Mouse (Mus musculus) forebrain, embryonic 13.5 days (tissue): ENCODE data around the gene Rab37. TPM values are rescaled to one million over a fixed set of nuclear protein-coding genes. Genes with fewer than 3 reads are reported as not detected.
A peak's percentile ranks its signal among the peaks of the same experiment; 100 is the strongest.

ENCODE experiments used
- ATAC-seq: fragments of 200-750 bp; cut with Nextera tagmentation; 2 replicates; pipeline ENCODE4 v1.8.0; 2017
- H3K27ac ChIP-seq: fragments of 300-500 bp; sonication (generic); 2 replicates; pipeline ENCODE4 v1.5.1; 2015; ENCODE audit warnings: inconsistent platforms, mild to moderate bottlenecking, moderate library complexity
- H3K27me3 ChIP-seq: fragments of 300-500 bp; sonication (generic); 2 replicates; pipeline ENCODE4 v1.6.1; 2015; ENCODE audit warnings: mild to moderate bottlenecking, inconsistent platforms
- H3K36me3 ChIP-seq: fragments of 300-500 bp; sonication (generic); 2 replicates; pipeline ENCODE4 v1.6.1; 2015; ENCODE audit warnings: mild to moderate bottlenecking, inconsistent platforms; ENCODE audit not compliant: poor library complexity, severe bottlenecking
- H3K4me1 ChIP-seq: fragments of 300-500 bp; sonication (generic); 2 replicates; pipeline ENCODE4 v1.6.1; 2015; ENCODE audit warnings: inconsistent platforms
- H3K4me2 ChIP-seq: fragments of 300-500 bp; sonication (generic); 2 replicates; pipeline ENCODE4 v1.6.1; 2015; ENCODE audit warnings: inconsistent platforms, mild to moderate bottlenecking, moderate library complexity
- H3K4me3 ChIP-seq: fragments of 300-500 bp; sonication (generic); 2 replicates; pipeline ENCODE4 v1.5.1; 2015; ENCODE audit warnings: mild to moderate bottlenecking, inconsistent platforms
- H3K9ac ChIP-seq: fragments of 300-500 bp; sonication (generic); 2 replicates; pipeline ENCODE4 v1.6.1; 2015; ENCODE audit warnings: mild to moderate bottlenecking, inconsistent platforms
- H3K9me3 ChIP-seq: fragments of 300-500 bp; sonication (generic); replicated peaks from 2 replicates; pipeline ENCODE4 v1.6.1; 2016; ENCODE audit warnings: inconsistent platforms
- WGBS: fragments of 180-500 bp; shearing (Covaris S2); methylation state at CpG from one replicate; pipeline ENCODE4 v1.1.7; 2015; 5-methylcytosine and 5-hydroxymethylcytosine counted together
- polyA plus RNA-seq: library from polyadenylated mRNA; unstranded; fragments of >200 nt; fragmentation: Nextera tagmentation; extraction: Ambion mirVana; gene quantifications from 2 replicates; pipeline ENCODE4 v1.2.1, GENCODE M21; 2015

The Rab37 gene
- 0.60 and 0.76 TPM in 2 replicates for polyA plus RNA-seq

DNA sequence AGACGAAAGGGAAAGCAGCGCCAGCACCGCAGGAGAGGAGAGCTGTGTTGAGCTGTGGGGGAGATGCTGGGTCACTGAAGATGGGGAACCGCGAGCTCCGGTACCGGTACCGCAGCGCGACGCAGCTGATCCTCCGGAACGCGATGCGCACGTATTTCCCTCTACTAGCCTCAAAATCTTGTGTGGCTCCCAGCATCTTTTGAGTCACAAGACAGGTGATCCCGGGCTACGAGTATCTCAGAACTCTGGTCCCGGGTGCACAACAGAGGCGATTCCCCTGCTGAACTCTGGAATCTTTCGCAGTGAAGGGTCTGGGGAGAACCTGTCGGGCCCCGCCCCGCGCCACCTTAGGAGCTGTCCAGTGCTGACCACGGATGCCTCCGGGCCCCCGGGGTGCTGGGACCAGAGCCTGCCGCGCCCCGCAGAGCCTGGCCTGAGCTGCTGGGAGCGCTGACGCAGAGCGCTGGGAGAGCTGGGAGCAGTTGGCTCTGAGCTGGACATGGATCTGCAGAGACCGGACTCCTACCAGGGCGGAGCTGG lies at the start of gene Rab37:
Gene Rab37 (plus strand): TSS at position 70 of the 540 bp plus-strand sequence.
- peaks cover 4% of the 10 kb centered on the region; the same call in 1 of the 2 replicates for H3K9me3 ChIP-seq
- H3K27me3 ChIP-seq, result peaks cover 33% of the 10 kb centered on the region
- peak within 1 kb of the TSS; percentile 54 for H3K4me2 ChIP-seq
- no peak for ATAC-seq
- peaks cover 13% of the 10 kb centered on the region for H3K4me1 ChIP-seq
- 0 out of 2 replicates have a peak within 1 kb of the TSS, but pooled peaks have one; percentile 2 for H3K9ac ChIP-seq
- no peak within 1 kb of the TSS for H3K27ac ChIP-seq
- 2% methylated on average over 36 of the region's 36 CpGs for WGBS
- no peaks in the 10 kb centered on the region for H3K36me3 ChIP-seq
- peak within 1 kb of the TSS; percentile 19 for H3K4me3 ChIP-seq

DNA sequence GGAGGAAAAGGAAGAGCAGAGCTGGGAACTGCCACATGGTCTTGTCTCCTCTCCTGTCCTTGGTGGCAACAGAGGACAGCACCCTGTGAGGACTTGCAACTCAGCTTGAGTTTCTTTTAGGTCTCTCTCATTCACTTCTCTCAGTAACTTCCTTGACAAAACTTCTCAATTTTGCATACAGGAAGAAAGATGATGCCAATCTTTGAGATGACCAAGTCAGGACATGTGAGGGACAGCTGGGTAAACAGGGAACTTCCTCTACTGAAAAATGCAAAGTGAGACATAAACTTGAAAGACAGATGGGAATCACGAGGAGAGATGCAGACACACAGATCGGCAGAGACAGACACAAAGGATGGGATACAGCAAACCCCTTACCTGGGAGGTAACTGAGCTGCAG lies 43.0 kb upstream of the Rab37 start, which contains the start of gene Cd300ld3:
Gene Cd300ld3 (minus strand): TSS at position 151 of the 400 bp plus-strand sequence.
- no peaks in the 10 kb centered on the region; the same call in 1 of the 2 replicates for H3K27me3 ChIP-seq
- H3K4me1 ChIP-seq, result no peaks in the 10 kb centered on the region
- H3K27ac ChIP-seq, result no peak within 1 kb of the TSS
- H3K9me3 ChIP-seq, result no peaks in the 10 kb centered on the region
- H3K9ac ChIP-seq, result no peak within 1 kb of the TSS
- no peak within 1 kb of the TSS for H3K4me3 ChIP-seq
- 86% methylated on average over 2 of the region's 2 CpGs for WGBS
- H3K4me2 ChIP-seq, result no peak within 1 kb of the TSS
- ATAC-seq, result no peak
- H3K36me3 ChIP-seq, result no peaks in the 10 kb centered on the region

- Histone ChIP-seq H3K4me2 (no peak overlapping the region), H3K36me3 (no peaks in the 10 kb centered on the region), H3K27me3 (no peaks in the 10 kb centered on the region; the same call in 1 of the 2 replicates), H3K4me1 (no peaks in the 10 kb centered on the region), H3K9ac (no peak overlapping the region), H3K4me3 (no peak overlapping the region), H3K9me3 (no peaks in the 10 kb centered on the region), H3K27ac (no peak overlapping the region)
- ATAC-seq, result no peak
- 47% methylated on average over 3 of the region's 3 CpGs for WGBS
Observed at GRCm38 (mm10) chr11:115049282-115049895, 41.8 kb upstream of the Rab37 start.

GRCm38 (mm10) chr11:115052206-115052605 lies 39.0 kb upstream of the Rab37 start:
- 5% methylated on average over 9 of the region's 9 CpGs for WGBS
- no peaks in the 10 kb centered on the region for H3K4me1 ChIP-seq
- H3K9ac ChIP-seq, result no peak overlapping the region
- no peak overlapping the region for H3K4me3 ChIP-seq
- no peaks in the 10 kb centered on the region for H3K36me3 ChIP-seq
- no peak overlapping the region for H3K4me2 ChIP-seq
- H3K27ac ChIP-seq, result no peak overlapping the region
- no peak for ATAC-seq
- no peaks in the 10 kb centered on the region for H3K9me3 ChIP-seq
- H3K27me3 ChIP-seq, result no peaks in the 10 kb centered on the region; the same call in 1 of the 2 replicates

DNA sequence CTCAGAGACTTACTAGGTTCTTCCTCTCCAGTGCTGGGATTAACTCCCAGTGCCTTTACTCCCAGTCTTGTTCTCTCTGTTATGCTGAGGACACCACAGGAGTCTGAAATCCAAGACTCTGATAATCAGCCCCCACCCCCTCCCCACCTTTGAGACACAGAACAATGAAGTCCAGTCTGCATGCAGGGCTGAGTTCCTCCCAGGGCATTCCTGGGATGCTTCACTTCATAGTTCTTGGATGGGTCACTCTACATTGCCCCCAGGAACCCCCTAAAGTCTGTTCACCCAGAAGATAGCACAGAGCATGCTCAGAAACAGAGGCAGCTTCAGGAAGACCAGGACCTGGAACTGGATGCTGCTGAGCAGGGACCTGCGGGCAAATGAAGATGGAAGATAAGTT lies 38.2 kb upstream of the Rab37 start:
- no peak for ATAC-seq
- 100% methylated on average over 1 of the region's 1 CpGs for WGBS
- H3K4me2 ChIP-seq, result no peak overlapping the region

GRCm38 (mm10) chr11:115054537-115054936 lies 36.7 kb upstream of the Rab37 start:
- H3K27me3 ChIP-seq, result no peaks in the 10 kb centered on the region; the same call in 1 of the 2 replicates
- H3K27ac ChIP-seq, result no peak overlapping the region
- no peak overlapping the region for H3K9ac ChIP-seq
- H3K4me3 ChIP-seq, result no peak overlapping the region
- no peak for ATAC-seq
- no peaks in the 10 kb centered on the region for H3K9me3 ChIP-seq
- H3K36me3 ChIP-seq, result no peaks in the 10 kb centered on the region
- no peak overlapping the region for H3K4me2 ChIP-seq
- no peaks in the 10 kb centered on the region for H3K4me1 ChIP-seq

More for the DNA sequence above, 38.2 kb upstream of the Rab37 start:
- Histone ChIP-seq H3K9ac (no peak overlapping the region), H3K4me1 (no peaks in the 10 kb centered on the region), H3K9me3 (no peaks in the 10 kb centered on the region), H3K36me3 (no peaks in the 10 kb centered on the region), H3K27ac (no peak overlapping the region), H3K27me3 (no peaks in the 10 kb centered on the region; the same call in 1 of the 2 replicates), H3K4me3 (no peak overlapping the region)

GRCm38 (mm10) chr11:115058701-115059100 lies 32.5 kb upstream of the Rab37 start:
- H3K27ac ChIP-seq, result no peak overlapping the region
- no peaks in the 10 kb centered on the region for H3K36me3 ChIP-seq
- no peak for ATAC-seq
- no peak overlapping the region for H3K4me3 ChIP-seq
- no peaks in the 10 kb centered on the region for H3K27me3 ChIP-seq
- H3K4me1 ChIP-seq, result no peaks in the 10 kb centered on the region
- WGBS, result 78% methylated on average over 4 of the region's 4 CpGs
- H3K9me3 ChIP-seq, result no peaks in the 10 kb centered on the region
- no peak overlapping the region for H3K9ac ChIP-seq
- no peak overlapping the region for H3K4me2 ChIP-seq

GRCm38 (mm10) chr11:115059797-115060196 lies 31.4 kb upstream of the Rab37 start:
- Histone ChIP-seq H3K9me3 (no peaks in the 10 kb centered on the region), H3K4me1 (no peaks in the 10 kb centered on the region), H3K9ac (no peak overlapping the region), H3K4me2 (no peak overlapping the region), H3K36me3 (no peaks in the 10 kb centered on the region), H3K4me3 (no peak overlapping the region), H3K27ac (no peak overlapping the region), H3K27me3 (no peaks in the 10 kb centered on the region)
- no peak for ATAC-seq
- WGBS, result 91% methylated on average over 2 of the region's 2 CpGs

GRCm38 (mm10) chr11:115062077-115062476 lies 29.2 kb upstream of the Rab37 start, which contains the start of gene Cd300e:
Cd300e (minus strand) TSS chr11:115062177.
- H3K27ac ChIP-seq, result no peak within 1 kb of the TSS
- no peaks in the 10 kb centered on the region for H3K36me3 ChIP-seq
- no peak within 1 kb of the TSS for H3K9ac ChIP-seq
- H3K27me3 ChIP-seq, result no peaks in the 10 kb centered on the region
- H3K4me1 ChIP-seq, result no peaks in the 10 kb centered on the region
- H3K4me3 ChIP-seq, result no peak within 1 kb of the TSS
- H3K4me2 ChIP-seq, result no peak within 1 kb of the TSS
- H3K9me3 ChIP-seq, result no peaks in the 10 kb centered on the region
- 27% methylated on average over 5 of the region's 5 CpGs for WGBS
- no peak for ATAC-seq

DNA sequence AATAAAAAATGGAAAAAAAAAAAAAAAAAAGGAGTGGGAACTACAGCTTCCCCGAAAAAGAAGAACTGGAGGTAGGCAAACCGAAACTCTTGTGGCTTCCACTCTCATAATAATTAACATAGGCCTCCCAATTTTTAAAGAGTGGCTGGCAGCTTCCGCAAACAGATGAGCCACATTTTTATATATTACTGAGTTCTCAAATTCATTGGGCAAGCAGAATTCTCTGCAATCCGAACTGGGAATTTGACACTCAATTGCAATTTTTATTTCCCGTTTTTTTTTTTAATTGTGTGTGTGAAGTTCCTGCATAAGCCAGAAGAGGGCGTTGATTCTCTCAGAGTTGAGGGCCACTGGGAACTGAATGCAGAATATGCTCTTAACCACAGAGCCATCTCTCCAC lies 24.5 kb upstream of the Rab37 start:
- H3K9me3 ChIP-seq, result no peaks in the 10 kb centered on the region
- H3K4me2 ChIP-seq, result no peak overlapping the region
- no peak overlapping the region for H3K4me3 ChIP-seq
- H3K4me1 ChIP-seq, result peaks cover 10% of the 10 kb centered on the region; the same call in 1 of the 2 replicates
- ATAC-seq, result no peak
- no peak overlapping the region for H3K27ac ChIP-seq
- H3K36me3 ChIP-seq, result no peaks in the 10 kb centered on the region
- 0 out of 2 replicates have a peak, but pooled peaks cover 4% of the 10 kb centered on the region for H3K27me3 ChIP-seq
- 70% methylated on average over 6 of the region's 6 CpGs for WGBS
- H3K9ac ChIP-seq, result no peak overlapping the region

- H3K4me2 ChIP-seq, result peak overlapping the region; percentile 19
- H3K4me3 ChIP-seq, result no peak overlapping the region
- no peak for ATAC-seq
- peaks cover 14% of the 10 kb centered on the region; the same call in 1 of the 2 replicates for H3K4me1 ChIP-seq
- H3K9ac ChIP-seq, result no peak overlapping the region
- H3K36me3 ChIP-seq, result no peaks in the 10 kb centered on the region
- 0 out of 2 replicates have a peak, but pooled peaks cover 4% of the 10 kb centered on the region for H3K27me3 ChIP-seq
- H3K9me3 ChIP-seq, result no peaks in the 10 kb centered on the region
- H3K27ac ChIP-seq, result no peak overlapping the region
- WGBS, result 12% methylated on average over 9 of the region's 9 CpGs
Observed at GRCm38 (mm10) chr11:115071015-115071551, 20.1 kb upstream of the Rab37 start.

- no peak for ATAC-seq
- Histone ChIP-seq H3K9me3 (no peaks in the 10 kb centered on the region), H3K27me3 (0 out of 2 replicates have a peak, but pooled peaks cover 4% of the 10 kb centered on the region), H3K4me1 (peaks cover 14% of the 10 kb centered on the region; the same call in 1 of the 2 replicates), H3K36me3 (no peaks in the 10 kb centered on the region), H3K9ac (no peak overlapping the region), H3K4me2 (peak overlapping the region; percentile 19), H3K27ac (no peak overlapping the region), H3K4me3 (no peak overlapping the region)
- 21% methylated on average over 14 of the region's 14 CpGs for WGBS
Observed at GRCm38 (mm10) chr11:115071631-115072294, 19.5 kb upstream of the Rab37 start.
